Mouse (Mus musculus): ENCODE measurements around the gene Galr3.
A peak's percentile ranks its signal among the peaks of the same experiment; 100 is the strongest.

The Galr3 gene

DNA sequence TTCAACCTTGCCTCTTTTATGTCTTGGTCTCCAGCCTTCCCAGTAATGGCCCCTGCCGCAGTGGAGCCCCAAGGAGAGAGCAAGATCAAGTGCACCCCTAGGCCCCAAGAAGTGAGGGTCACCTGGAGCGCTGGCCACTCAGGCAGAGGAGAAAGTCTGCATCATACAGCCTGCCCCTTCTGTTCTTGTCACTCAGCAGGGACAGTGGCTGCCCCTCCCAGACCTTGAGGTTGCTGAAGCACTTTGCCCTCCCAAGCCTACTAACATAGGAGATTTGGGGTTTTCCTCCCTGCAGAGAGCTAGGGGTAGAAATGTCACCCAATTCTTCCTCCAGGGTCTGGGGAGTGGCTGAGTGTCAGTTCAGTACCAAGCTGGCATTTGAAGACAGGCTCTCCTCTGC lies 10.7 kb downstream of the Galr3 start:
- DNase-seq (ENCODE audit: low spot score in 2 of 2), result no peak

DNA sequence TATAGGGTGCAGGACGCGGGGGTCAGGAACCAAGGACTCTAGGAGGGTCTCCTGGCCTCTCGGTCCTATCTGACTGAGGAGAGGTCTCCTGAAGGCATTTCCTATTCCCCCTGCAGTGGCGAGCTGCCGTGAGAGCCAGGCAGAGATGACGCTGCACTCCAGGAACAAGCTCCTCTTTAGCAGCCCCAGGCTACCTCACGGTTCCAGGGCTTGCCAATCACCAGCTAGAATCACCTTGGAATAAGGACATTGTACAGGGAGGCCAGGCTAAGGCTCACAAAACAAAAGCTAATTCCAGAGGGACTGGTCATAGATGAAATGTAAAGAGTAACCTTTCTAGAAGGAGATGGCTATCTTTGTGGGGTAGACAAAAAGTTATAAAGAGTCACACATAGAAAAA lies 14.9 kb downstream of the Galr3 start:
- no peak for DNase-seq (ENCODE audit: low spot score in 2 of 2)

DNA sequence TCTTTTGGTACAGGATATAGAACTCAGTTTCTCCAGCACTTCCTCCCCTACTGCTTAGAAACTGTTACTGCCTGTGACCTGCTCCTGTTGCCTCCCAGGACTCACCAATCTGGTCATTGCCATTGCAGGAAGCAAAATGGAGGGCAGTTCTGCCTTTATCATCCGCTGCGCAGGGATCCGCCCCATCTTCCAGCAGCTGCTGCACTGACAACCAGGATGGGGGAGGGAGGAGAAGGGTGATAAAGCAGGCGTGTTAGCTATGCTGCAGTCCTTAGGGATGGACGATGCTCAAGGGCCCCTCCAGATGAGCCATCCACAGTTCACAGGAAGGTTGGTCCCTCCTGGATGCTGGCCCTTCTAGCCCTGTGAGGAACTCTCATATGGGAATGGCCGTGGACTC lies 16.2 kb downstream of the Galr3 start:
- DNase-seq (ENCODE audit: low spot score in 2 of 2), result no peak

DNA sequence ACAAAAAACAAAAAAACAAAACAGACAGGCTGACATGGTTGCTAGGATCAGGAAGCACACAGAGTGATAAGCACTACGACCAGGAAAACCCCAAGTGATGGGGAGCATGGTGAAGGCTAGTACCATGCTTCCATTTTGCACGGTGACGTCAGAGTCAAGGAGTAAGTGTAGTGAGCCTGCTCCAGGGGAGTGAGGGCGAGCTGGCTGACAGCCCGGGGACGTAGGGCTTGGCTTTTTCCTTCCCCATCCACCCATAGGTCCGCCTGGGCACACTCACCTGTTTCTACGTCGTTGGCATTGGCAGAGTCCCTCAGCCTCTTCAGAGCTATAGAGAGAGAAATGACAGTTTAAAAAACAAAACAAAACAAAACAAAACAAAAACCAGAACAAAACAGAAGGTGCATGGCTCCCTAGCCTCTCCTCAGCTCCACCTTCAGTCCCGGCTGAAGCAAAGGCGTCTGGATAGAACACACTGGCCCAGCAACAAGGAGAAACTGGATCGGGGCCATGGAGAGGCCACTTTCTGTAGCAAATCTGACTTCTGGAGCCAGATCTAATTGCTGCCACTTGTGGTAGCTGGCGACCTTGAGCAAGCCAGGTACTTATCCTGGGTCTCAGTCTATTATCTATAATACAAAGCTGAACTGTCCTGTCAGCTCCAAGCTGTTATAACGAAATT lies 19.3 kb downstream of the Galr3 start:
- no peak for DNase-seq (ENCODE audit: low spot score in 2 of 2)

DNA sequence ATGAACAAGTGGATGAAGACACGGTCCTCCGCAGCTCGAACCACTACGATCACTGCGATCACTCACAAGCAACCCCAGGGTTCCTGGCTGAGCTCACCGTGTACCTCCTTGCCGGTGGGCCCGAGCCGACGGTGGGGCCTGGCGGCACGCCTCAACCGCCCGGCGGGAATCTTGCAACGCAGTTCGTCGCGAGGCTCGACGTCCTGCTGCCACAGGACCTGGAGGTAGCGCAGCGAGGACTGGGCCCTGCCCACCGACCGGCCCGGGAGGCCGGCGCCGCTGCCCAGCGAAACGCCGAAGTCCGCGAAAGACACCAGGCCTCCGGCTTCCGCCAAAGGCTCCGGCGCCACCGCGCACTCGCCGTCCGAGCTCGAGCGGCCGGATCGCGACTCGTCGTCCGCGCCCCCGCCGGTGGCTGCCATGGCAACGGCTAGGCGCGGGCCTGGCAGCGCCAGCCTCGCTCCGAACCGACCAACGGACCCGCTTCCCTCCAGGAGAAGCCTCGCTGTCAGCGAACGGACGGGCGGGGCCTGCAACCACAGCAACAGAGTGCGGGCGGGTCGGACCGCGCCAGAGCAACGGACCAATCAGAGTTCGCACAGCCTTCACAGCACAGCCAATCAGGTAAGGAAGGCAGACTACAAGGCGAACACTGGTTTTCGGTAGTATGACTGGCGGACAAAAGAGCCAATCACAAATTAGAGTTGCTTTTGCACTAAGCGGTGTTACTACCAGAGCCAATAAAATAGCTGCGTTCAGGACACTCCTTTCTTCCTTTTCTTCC lies 20.9 kb downstream of the Galr3 start, which contains the start of gene Ankrd54:
Gene Ankrd54, minus strand, starts transcription at position 518 of the 784 bp plus-strand sequence.
- DNase-seq (ENCODE audit: low spot score in 2 of 2), result peak; percentile 87 to 95

DNA sequence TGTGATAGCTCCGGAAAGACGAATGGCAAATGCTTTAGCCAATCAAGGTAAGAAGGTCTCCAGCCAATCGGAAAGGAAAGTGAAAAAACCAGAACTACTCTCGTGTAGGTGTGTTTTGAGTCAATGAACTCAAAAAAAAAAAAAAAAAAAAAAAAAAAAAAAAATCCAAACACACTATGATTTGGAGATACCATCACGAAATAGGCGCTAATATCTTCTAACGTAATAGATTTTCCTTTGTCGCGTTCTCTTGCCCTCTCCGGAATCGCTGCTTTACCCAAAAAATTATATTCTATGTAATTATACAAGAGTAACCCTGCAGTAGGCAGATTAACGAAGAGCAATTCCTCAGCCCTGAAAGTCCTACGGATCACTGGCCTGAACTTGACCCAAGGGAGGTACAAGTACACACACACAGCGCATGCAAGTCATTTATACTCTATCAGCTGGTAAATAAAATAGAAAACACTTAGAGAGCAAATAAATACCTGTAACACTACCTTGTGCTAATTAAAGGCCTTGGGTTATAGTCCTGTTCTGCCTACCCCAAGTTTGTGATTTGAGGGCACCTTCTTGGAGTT lies 21.6 kb downstream of the Galr3 start:
- DNase-seq (ENCODE audit: low spot score in 2 of 2), result no peak

DNA sequence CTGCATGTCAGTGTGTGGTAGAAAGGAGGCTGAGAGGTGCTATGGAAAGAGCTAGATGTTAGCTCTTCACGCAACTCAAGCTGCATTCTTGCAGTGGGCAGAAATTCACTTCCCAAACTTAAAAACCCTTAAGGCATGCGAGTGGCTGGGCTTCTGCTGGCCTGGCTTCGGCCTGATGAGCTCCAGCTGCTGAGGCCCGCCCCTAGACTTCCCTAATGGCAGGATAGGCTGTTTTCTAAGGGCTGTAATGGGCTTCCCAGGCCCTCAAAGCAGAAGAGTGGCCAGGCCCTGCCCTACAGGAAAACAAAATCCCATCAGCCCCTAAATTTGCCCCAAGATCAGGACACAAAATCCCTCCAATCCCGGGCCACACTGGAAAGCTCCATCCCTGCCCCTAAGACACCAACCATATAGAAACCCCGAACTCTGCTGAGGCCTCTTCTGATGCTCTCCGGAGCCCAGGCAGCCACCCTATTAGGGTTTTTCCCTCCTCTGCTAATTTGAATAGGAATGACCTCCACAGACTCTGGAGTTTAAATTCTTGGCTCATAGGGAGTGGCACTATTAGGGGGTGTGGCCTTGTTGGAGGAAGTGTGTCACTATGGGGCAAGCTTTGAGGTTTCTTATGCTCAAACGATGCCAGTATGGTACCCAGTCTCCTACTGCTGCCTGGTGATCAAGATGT lies 23.5 kb downstream of the Galr3 start:
- DNase-seq (ENCODE audit: low spot score in 2 of 2), result no peak

DNA sequence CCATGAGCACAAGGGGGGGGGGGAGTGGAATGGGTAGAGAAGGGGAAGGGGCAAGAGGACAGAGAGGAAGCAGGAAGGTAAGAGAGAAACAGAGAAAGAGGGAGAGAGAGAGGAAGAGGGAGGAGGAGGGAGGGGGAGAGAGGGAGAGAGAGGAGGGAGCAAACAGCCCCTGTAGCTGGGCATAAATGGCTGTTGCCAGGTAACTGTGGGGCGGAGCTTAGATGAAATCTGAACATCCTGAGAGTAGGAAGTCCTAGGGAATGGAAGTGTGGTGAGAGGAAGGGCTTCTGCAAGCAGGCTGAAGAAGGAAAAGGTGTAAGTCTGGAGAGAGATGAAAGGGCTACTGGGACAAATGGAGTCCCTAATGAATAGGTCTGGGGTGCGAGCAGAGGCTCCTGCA lies 24.6 kb downstream of the Galr3 start:
- no peak for DNase-seq (ENCODE audit: low spot score in 2 of 2)

DNA sequence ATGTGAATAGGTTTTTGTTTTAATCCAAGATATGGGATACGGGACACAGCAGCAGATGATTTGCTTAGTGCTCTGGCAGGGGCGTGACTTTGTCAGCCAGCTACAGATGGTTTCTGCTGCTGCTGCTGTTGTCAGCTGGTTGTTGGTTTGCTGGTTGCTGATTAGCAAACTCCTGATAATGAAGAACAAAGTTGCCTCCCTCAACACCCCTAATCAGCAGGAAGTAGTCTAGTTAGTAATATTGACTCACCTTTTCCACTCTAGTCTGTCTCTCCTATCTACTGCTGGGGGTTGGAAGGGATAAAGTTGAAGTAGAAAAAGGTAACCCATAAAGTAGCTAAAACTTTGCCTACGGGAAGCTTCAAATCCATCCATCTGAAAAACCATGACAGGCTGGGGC lies 25.9 kb downstream of the Galr3 start:
- no peak for DNase-seq (ENCODE audit: low spot score in 2 of 2)

DNA sequence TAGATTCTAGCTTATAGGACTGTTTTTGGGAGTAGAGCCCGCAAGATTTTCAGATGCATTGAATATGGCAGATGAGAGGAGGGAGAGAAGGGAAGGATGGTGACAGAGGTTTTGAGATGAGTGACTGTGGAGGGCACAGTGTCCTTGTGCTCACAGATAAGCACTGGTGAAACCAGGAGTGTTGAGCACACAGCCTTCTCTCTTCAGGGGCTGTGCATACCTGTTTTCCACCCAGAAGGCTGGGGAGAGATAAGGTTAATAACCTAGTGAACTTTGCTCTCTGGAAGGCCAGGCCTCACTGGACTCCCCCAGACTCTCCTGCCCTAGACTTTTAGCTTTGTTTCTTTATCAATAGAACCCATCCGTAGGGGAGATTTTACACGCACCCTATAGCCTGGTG lies 26.7 kb downstream of the Galr3 start:
- DNase-seq (ENCODE audit: low spot score in 2 of 2), result no peak

DNA sequence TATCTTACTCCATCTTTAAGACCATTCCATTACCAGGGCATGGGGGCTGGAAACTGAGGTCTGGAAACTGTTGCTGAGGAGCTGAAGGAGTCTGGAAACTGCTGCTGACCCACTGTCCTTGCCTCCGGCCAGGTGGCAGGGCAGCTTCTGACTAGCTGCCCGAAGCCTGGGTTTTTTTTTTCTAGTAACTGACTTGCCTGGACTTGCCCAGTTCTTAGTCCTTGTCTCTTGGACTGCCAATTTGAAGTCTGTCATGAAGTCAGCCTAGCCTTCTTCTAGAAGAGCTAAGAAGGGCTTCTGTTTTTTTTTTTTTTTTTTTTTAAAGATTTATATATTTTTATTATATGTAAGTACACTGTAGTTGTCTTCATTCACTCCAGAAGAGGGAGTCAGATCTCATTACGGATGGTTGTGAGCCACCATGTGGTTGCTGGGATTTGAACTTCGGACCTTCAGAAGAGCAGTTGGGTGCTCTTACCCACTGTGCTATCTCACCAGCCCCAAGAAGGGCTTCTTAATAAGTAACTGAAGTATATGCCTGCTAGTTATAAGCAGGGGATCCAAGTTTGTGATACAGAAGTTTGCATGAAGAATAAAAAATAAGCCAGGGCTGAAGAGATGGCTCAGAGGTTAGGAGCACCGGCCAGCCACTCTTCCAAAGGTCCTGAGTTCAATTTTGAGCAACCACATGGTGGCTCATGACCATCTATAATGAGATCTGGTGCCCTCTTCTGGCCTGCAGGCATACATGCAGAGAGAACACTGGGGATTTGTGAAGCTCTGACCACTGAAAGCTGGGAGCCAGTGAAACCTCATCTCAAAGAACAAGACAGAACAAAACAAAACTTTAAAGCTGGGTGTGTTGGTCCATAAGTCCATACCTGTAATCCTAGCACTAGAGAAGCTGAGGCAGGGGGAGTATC lies 29.7 kb downstream of the Galr3 start:
- no peak for DNase-seq (ENCODE audit: low spot score in 2 of 2)

DNA sequence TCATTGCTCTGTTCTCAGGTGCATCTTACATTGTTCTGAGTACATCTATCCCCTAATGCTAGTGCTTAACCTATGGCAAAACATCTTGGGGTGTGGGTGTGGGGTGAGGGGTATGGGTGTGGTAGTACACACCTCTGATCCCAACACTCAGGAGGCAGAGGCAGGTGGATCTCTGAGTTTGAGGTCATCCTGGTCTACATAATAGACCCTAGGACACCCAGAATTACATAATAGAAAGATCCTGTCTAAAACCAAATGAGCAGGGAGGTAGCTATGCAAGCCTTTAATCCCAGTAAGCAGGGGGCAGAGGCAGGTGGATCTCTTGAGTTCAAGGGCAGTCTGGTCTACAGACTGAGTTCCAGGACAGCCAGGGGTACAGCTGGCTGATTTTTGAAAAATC lies 32.1 kb downstream of the Galr3 start:
- no peak for DNase-seq (ENCODE audit: low spot score in 2 of 2)

DNA sequence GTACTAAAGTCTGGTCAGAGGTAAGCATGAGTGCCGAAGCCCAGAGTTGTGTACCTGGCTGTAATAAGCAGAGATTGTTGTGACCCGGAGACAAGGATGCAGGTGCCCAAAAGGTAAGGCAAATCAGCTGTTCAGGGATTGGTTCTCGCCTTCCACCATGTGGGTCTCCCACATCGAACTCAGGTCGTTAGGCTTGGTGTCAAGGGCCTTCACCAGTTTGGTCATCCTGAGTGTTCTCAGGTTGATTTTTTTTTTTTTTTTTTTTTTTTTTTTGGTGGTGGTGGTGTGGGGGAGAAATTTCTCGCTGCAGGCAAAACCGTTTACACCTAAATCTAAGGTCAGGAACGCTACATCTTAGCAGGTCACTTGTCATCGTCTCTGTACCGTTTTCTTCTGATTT lies 32.8 kb downstream of the Galr3 start:
- no peak for DNase-seq (ENCODE audit: low spot score in 2 of 2)

DNA sequence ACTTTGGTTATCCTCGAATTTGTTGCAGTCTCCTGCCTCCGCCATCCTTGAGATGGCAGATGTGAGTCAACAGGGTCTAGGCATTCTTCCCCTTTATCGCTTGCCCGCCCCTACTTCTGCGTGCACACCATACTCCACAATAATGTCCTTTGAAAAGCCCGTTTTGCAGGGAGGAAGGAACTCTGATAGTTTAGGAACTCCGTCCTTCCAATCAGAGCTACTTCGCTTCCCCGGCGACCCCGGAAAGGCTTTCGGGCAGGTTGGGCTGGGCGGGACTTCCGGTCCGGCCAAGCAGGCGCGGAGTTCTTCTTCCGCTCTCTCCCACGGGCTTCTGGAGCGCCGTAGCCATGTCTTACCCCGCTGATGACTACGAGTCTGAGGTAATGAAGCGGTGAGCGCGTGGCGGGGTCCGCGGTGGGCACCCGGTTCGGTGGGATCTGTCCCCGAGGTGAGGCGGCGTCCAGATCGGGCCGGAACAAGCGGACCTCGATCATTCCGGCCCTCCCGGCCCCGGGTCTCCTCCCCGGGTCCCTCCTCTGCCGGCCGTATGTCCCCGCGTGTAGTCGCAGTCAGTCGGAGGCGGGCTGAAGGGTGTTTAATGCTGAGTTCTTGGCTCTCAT lies 33.3 kb downstream of the Galr3 start, which contains the start of gene Eif3l:
Gene Eif3l, plus strand, starts transcription at position 267 of the 620 bp plus-strand sequence.
- peak; percentile 61 to 75 for DNase-seq (ENCODE audit: low spot score in 2 of 2)

DNA sequence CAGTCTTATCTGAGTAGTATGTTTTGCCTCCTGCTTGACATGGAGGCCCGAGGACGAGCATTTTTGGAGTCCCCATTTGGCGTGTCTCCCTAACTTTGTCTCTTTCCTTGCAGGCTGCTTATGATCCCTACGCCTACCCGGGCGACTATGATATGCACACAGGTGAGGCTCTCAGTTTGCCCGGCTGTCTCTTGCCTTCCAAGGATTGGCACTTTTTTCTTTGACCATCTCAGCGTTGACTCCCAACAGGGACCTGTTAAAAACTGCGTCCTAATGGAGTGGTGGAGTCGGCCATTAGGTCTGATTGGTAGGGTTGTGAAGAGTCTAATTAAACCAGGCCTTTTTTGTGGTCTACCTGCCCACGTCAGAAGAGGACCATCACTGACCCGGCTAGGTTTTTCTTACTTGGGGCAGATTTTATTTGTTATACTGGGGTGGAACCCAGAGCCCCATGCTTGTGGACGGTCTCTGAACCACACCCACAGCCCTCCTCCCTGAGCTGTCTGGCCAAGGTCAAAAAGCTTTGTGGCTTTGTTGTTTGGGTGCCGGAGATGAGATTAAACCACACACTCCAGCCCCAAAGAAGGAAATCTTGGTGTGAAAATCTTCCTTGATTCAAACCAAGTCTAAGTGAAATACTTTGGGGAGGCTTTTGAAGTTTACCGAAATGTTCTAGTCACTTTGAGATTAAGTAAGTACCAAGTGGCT lies 34.1 kb downstream of the Galr3 start:
- DNase-seq (ENCODE audit: low spot score in 2 of 2), result no peak

DNA sequence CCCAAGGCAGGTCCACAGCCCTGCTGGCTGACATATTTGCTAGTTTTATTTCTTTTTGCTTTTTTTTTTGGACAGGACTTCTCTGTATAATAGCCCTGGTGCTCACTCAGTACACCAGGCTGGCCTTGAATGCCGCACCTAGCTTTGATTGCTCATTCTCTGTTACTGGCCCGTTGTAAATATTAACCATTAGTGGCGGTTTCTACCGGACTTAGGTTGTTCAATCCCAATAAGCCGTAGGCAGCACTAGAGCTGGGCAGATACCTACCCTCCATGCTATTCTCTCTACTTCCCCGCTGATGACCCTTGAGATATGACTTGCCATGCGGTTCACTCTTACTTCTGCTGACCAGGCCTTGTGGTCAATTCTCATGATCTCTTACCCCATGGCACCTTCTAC lies 37.9 kb downstream of the Galr3 start:
- DNase-seq (ENCODE audit: low spot score in 2 of 2), result no peak

DNA sequence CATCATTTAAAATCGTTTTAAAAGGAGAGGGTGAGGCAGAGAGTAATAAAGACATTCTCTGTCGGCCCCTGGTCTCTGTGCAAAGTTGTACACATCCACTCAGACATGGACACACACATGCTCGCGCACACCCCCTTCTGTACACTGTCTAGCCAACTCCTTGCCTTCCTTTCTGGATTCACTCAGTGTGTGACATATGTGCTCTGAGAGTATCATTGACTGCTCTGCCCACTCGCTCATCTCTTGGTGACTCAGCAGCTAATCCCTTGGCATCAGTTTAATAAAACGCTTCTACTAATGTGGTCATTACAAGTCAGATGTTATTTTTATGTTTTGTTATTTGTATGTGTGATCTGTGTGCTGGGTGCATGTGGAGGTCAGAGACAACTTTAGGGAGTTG lies 50.6 kb downstream of the Galr3 start:
- no peak for DNase-seq (ENCODE audit: low spot score in 2 of 2)

All from frontal cortex, postnatal 25 days (tissue).